Mouse (Mus musculus): ENCODE measurements around the gene Fcf1. TPM values are rescaled to one million over a fixed set of nuclear protein-coding genes. Genes with fewer than 3 reads are reported as not detected.

Gene Fcf1
- total RNA-seq (2023): 89.1 TPM

DNA sequence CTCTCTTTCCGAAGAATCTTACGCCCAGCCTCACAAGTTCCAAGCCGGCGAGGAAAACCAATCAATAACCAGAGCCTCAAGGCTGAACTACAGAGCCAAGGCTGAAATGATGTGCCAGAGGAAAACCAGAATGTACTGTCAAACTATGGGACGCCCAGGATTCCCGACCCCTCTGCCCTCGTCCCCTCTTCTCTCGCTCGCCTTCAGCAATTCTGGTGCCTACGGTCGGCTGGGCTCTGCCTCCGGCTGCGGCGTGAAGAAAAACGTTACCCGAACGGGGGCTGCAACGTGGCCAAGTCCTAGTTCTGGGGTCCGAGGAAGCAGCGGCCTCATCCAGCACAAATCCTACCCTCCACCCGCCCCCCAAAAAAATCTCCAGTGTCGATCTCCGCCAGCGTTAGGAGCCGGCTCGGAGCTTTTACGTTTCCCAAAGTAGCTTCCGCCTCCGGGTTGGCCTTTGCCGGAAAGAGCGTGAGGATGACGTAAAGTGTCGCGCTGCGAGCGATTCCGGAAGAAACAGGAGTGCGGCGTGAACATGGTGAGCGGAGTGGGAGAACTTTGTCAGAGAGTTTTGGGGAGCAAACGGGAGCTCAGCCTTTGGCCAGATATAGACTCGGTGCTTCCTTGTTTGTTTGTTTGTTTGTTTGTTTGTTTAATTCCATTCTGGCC is at the start of gene Fcf1, which contains the start of gene Arel1:
Gene Fcf1 (plus strand): TSS at position 470 of the 669 bp plus-strand sequence.
Gene Arel1 (minus strand): TSS at position 473 of the 669 bp plus-strand sequence.

DNA sequence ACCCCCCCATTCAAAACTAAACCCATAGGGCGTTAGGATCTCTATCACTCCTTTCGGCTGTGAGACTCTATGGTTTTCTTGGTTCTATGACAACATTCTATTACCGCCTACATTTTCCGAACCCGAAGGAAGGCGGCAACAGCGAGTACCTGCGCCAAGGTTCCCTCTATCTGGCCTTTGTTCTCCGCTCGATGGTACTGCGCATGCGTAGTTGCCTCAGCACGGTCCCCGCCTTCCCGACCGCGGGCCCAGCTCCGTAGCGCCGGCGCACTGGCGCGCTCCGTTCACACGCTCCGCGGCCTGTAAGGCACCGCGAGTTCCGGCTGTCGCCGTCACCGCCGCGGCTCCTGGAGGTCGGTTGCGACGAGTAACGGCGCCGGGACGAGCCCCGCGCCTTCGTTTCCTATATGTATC is 25.4 kb downstream of the Fcf1 start, which contains the start of gene Ylpm1:
Gene Ylpm1 (plus strand): TSS at position 239 of the 414 bp plus-strand sequence.

Other genes with a start within 250 kb of the Fcf1 start
- gene Npc2, start 197.7 kb upstream of the Fcf1 start, total RNA-seq (2023): 179 TPM
- 50.9 TPM for gene Isca2, start 197.6 kb upstream of the Fcf1 start, total RNA-seq (2023)
- gene Ltbp2, start 94.4 kb upstream of the Fcf1 start, total RNA-seq (2023): not detected
- gene Arel1, start within 50 bp of the Fcf1 start, total RNA-seq (2023): 32.5 TPM
- gene Ylpm1, start 25.4 kb downstream of the Fcf1 start, total RNA-seq (2023): 95.4 TPM
- 1.8 TPM for gene Prox2, start 139.9 kb downstream of the Fcf1 start, total RNA-seq (2023)
- gene Dlst, start 139.9 kb downstream of the Fcf1 start, total RNA-seq (2023): 199 TPM
- 4.7 TPM for gene Rps6kl1, start 180.4 kb downstream of the Fcf1 start, total RNA-seq (2023)
- not detected for gene Pgf, start 206.9 kb downstream of the Fcf1 start, total RNA-seq (2023)
- gene Eif2b2, start 248.6 kb downstream of the Fcf1 start, total RNA-seq (2023): 110 TPM